Mouse (Mus musculus) testis, adult 2 months (tissue): Measurements from ENCODE around the gene Afmid. TPM values are rescaled to one million over a fixed set of nuclear protein-coding genes. Genes with fewer than 3 reads are reported as not detected.
A peak's percentile ranks its signal among the peaks of the same experiment; 100 is the strongest.

Experiments used
- H3K27ac ChIP-seq: fragments of 200-500 bp; 2 replicates; pipeline ENCODE4 v1.5.1; 2012; ENCODE audit warnings: low read depth, low read length; ENCODE audit not compliant: control insufficient read depth, insufficient read depth
- H3K27me3 ChIP-seq: fragments of 200-500 bp; 2 replicates; pipeline ENCODE4 v1.6.1; 2012; ENCODE audit warnings: mild to moderate bottlenecking, low read length, moderate library complexity; ENCODE audit not compliant: control insufficient read depth, insufficient read depth
- H3K36me3 ChIP-seq: fragments of 200-500 bp; 2 replicates; pipeline ENCODE4 v1.6.1; 2012; ENCODE audit warnings: mild to moderate bottlenecking, low read length; ENCODE audit not compliant: control insufficient read depth, insufficient read depth
- H3K4me1 ChIP-seq: fragments of 200-500 bp; 2 replicates; pipeline ENCODE4 v1.6.1; 2012; ENCODE audit warnings: low read length; ENCODE audit not compliant: control insufficient read depth, insufficient read depth
- H3K4me3 ChIP-seq: fragments of 200-500 bp; 2 replicates; pipeline ENCODE4 v1.5.1; 2012; ENCODE audit warnings: low read depth, mild to moderate bottlenecking, low read length, moderate library complexity, mixed read lengths; ENCODE audit not compliant: control insufficient read depth
- CTCF ChIP-seq: fragments of 200-500 bp; IDR thresholded peaks from 2 replicates; pipeline ENCODE4 v1.5.1; 2012; ENCODE audit warnings: low read depth, mild to moderate bottlenecking, inconsistent platforms, low read length, moderate library complexity; ENCODE audit not compliant: control insufficient read depth, insufficient read depth, insufficient replicate concordance
- POLR2A ChIP-seq: fragments of 200-500 bp; IDR thresholded peaks from 2 replicates; pipeline ENCODE4 v1.6.1; 2012; ENCODE audit warnings: low read depth, mild to moderate bottlenecking, inconsistent platforms, low read length, moderate library complexity; ENCODE audit not compliant: control insufficient read depth
- polyA plus RNA-seq: library from polyadenylated mRNA; depleted of rRNA; stranded (reverse); fragments of >200 nt; gene quantifications from 2 replicates; pipeline ENCODE4 v1.2.3, GENCODE M21; 2012

Gene Afmid
- polyA plus RNA-seq, 1 experiment: 5.7 TPM

DNA sequence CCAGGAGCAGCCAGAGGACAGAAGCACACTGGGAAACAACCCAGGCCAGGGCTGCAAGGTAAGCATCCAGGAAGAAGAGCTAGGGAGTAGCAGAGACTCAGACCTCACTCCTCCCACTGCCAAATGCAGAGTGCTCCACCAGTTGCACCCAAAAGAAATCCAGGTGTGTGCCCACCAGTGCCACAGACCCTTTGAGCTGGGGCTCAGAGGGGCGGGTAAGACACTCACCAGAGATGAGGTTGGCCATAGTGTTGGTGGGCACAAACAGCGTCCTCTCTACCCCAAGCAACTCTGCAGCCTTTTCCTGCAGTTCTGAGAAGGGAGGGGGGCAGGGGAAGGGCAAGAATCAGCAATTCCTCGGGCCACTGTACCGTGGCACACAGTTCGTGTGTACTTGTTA lies 45.7 kb downstream of the Afmid start:
- Histone ChIP-seq H3K36me3 (no peaks in the 10 kb centered on the region), H3K27ac (no peak overlapping the region), H3K4me1 (peaks cover 11% of the 10 kb centered on the region), H3K4me3 (no peak overlapping the region), H3K27me3 (no peaks in the 10 kb centered on the region)
- no peak for TF ChIP-seq POLR2A
- TF ChIP-seq CTCF: no peak

- no peak overlapping the region for H3K27ac ChIP-seq
- no peaks in the 10 kb centered on the region for H3K27me3 ChIP-seq
- no peak for TF ChIP-seq POLR2A
- TF ChIP-seq CTCF: no peak
- H3K4me1 ChIP-seq: peaks cover 11% of the 10 kb centered on the region
- H3K4me3 ChIP-seq: no peak overlapping the region
- no peaks in the 10 kb centered on the region for H3K36me3 ChIP-seq
These were observed 46.3 kb downstream of the Afmid start for GRCm38 (mm10) chr11:117871911-117872584.

GRCm38 (mm10) chr11:117872861-117873608 lies 47.3 kb downstream of the Afmid start, which contains the start of gene Tha1:
Tha1 (minus strand) TSS chr11:117873481.
- no peaks in the 10 kb centered on the region for H3K27me3 ChIP-seq
- TF ChIP-seq POLR2A (peak; percentile 54; the same call in 1 of the 2 replicates), CTCF (no peak)
- peak within 1 kb of the TSS; percentile 86 for H3K4me3 ChIP-seq
- H3K27ac ChIP-seq: peak within 1 kb of the TSS; percentile 63; the same call in 1 of the 2 replicates
- H3K36me3 ChIP-seq: no peaks in the 10 kb centered on the region
- H3K4me1 ChIP-seq: peaks cover 11% of the 10 kb centered on the region

DNA sequence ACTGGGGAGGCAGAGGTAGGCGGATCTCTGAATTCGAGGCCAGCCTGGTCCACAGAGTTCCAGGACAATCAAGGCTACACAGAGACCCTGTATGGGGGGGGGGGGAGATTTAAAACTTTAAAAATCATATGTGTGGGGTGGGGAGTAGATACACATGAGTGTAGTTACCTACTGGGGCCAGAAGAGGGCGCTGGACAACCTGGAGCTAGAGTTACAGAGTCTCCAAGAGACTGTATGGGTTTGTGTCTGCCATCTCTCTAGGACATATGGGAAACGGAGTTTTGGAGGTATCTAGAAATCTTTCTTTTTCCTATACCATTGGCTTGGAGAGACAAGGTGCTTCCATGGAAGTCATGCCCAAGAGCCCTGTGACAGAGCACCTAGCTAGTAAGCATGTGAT lies 48.7 kb downstream of the Afmid start:
- Histone ChIP-seq H3K27me3 (no peaks in the 10 kb centered on the region), H3K27ac (no peak overlapping the region), H3K36me3 (no peaks in the 10 kb centered on the region), H3K4me3 (no peak overlapping the region), H3K4me1 (peaks cover 11% of the 10 kb centered on the region)
- TF ChIP-seq CTCF: no peak
- no peak for TF ChIP-seq POLR2A

- Histone ChIP-seq H3K4me3 (no peak overlapping the region), H3K27ac (no peak overlapping the region), H3K4me1 (peaks cover 11% of the 10 kb centered on the region), H3K36me3 (no peaks in the 10 kb centered on the region), H3K27me3 (no peaks in the 10 kb centered on the region)
- TF ChIP-seq POLR2A (no peak), CTCF (no peak)
These were observed 50.0 kb downstream of the Afmid start for GRCm38 (mm10) chr11:117875681-117876080.

DNA sequence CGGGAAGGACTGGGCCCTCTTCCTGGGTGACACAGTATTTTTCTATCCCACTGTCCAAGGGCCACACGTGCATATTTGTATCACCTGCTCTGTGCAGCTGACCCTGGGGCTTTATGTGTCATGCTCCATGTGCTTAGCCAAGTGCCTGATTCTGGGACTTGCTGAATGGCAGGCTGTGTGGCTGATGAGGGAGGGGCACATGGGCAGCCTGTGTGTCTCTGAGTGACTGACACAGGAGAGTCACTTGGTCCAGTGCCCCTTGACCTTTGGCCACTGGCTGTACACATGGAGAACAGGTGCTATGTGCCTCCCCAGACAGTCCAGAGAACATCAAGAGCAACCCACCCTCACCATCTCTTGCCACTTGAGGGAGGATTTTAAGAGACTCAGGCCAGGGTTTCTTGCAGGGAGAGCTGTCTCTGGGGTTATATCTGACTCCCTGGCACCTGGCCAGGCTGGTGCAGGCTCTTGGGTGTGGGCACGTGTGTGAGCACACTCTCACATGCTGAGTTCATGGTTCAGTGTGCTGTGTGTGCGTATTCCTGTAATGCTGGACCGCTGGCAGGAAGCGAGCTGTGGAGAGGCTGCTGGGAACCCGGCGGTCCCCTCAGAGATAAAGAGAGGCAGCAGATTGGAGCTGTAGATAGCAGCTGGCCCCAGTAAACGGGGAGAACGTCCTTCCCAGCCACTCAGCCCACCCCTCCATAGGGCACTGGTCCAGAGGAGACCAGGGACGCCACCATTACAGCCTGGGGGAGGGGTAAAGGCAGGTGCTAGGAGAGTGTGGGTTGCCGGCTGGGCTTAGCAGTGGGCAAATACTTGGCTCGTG lies 52.4 kb downstream of the Afmid start:
- Histone ChIP-seq H3K4me1 (peaks cover 6% of the 10 kb centered on the region), H3K4me3 (no peak overlapping the region), H3K27ac (no peak overlapping the region), H3K36me3 (no peaks in the 10 kb centered on the region), H3K27me3 (no peaks in the 10 kb centered on the region)
- TF ChIP-seq CTCF: no peak
- TF ChIP-seq POLR2A: no peak

- TF ChIP-seq CTCF (no peak), POLR2A (no peak)
- Histone ChIP-seq H3K36me3 (no peaks in the 10 kb centered on the region), H3K27me3 (no peaks in the 10 kb centered on the region), H3K4me1 (no peaks in the 10 kb centered on the region; the same call in none of the 2 replicates), H3K27ac (no peak overlapping the region), H3K4me3 (no peak overlapping the region)
These were observed 53.2 kb downstream of the Afmid start for GRCm38 (mm10) chr11:117878892-117879291.
